Mouse (Mus musculus): ENCODE data around the gene Hipk2. TPM values are rescaled to one million over a fixed set of nuclear protein-coding genes. Genes with fewer than 3 reads are reported as not detected.
A peak's percentile ranks its signal among the peaks of the same experiment; 100 is the strongest.

Hipk2 gene
- polyA plus RNA-seq, 1 experiment from 2014 or later: 12.7 TPM

DNA sequence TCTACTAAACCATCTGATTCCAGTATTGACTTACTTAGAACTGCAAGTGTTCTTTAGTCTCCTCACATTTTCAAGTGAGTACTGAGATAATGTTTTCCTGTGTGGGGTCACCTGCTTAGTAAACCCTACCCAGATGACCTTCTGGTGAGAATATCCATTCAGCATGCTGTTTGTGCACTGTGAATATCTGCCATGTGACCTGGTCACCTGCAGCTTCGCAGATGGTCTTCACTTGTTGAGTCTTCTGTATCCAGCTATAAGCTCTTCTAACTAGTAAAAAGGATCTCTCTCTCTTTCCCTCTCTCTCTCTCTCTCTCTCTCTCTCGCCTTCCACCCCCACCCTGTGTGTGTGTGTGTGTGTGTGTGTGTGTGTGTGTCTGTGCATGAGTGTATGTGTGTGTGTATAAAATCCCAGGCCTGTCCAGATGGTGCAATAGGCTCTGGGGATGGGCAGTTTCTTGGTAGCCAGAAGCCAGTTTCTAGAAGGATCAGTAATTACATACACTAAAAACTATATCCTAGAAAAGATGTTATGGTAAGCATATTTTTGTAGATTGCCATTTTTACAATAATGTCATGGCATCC lies 99.9 kb downstream of the Hipk2 start:
- H3K27ac ChIP-seq (replicated peaks; ENCODE audit: low read depth, low read length): no peak overlapping the region
- H3K9me3 ChIP-seq (replicated peaks; ENCODE audit: control insufficient read depth, low read length): no peaks in the 10 kb centered on the region
- H3K9ac ChIP-seq (replicated peaks; ENCODE audit: low read length): no peak overlapping the region
- no peaks in the 10 kb centered on the region for H3K4me1 ChIP-seq (ENCODE audit: control insufficient read depth, insufficient read depth, low read length)
- no peak overlapping the region for H3K4me3 ChIP-seq (ENCODE audit: low read depth, low read length)
- no peak overlapping the region for H3K4me2 ChIP-seq (ENCODE audit: low read depth, low read length)
- ATAC-seq (replicated peaks; ENCODE audit: insufficient number of reproducible peaks, low FRiP score, low TSS enrichment, low read depth) (no peak), DNase-seq (ENCODE audit: low spot score) (no peak)
- H3K27me3 ChIP-seq (ENCODE audit: control insufficient read depth, insufficient read depth, low read length): no peaks in the 10 kb centered on the region
- H3K36me3 ChIP-seq (replicated peaks; ENCODE audit: control insufficient read depth, insufficient read depth, low read depth, low read length): no peaks in the 10 kb centered on the region
- 73% methylated on average over 2 of the region's 2 CpGs for WGBS

DNA sequence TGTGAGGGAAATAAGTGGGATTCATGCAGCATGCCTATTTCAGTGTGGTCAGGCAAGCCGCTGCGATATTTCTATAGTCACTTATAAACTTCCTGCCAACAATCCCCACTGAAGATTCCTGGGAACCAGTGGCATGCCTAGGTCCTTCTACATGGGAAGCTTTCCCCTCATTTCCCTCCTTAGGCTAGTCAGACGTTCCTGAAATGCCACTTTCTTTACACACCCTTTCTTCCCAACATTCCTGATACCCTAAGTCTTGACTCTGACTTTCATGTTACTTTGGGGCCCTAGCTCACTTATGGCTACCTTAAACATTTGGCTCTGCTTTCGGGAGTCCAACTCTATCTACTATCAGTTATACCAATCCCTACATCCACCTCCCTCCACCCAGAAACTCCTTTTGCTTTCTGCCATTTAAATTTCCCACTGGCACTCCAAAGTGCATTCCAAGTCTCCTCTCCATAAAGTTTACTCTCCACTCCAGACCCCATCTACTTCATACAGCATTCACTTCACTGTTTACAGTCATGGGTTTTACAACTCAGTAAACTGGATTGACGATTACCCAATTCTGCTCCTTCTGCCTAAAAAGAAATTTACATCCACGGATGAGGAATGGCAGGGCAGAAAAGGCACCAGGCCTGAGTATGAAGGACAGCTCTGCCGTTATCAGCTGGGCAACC lies 103.0 kb downstream of the Hipk2 start:
- WGBS: 88% methylated on average over 7 of the region's 7 CpGs
- ATAC-seq (replicated peaks; ENCODE audit: insufficient number of reproducible peaks, low FRiP score, low TSS enrichment, low read depth): no peak

DNA sequence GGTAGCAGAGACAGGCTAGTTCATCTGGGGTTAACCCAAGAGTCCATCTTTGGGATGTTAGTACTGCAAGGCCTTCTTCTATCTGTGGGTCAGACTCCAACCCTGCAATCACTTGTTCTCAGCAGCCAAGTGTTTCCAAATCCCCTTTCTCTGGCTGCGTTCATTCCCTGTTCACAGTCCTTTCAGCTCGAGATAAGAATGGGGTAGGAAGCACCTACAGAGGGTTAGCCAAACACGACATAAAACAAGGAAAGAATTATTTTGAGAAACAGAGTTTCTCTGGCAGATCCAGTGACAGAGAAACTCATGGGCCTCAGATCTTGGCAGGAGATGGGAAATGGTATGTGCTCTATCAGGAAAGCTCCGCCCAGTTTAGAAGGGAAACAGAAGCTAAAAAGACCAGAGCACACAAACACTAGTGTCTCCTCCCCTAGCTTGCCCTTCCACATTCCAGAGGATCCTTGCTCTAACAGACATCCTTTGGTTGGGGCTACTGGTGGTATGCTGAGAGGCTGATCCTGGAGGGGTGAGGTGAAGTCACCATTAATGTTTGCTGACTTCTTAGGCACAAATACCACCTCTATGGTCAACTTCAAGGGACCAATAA lies 104.8 kb downstream of the Hipk2 start:
- Histone ChIP-seq H3K27ac (replicated peaks; ENCODE audit: low read depth, low read length) (no peak overlapping the region), H3K36me3 (replicated peaks; ENCODE audit: control insufficient read depth, insufficient read depth, low read depth, low read length) (no peaks in the 10 kb centered on the region), H3K4me2 (ENCODE audit: low read depth, low read length) (no peak overlapping the region), H3K9me3 (replicated peaks; ENCODE audit: control insufficient read depth, low read length) (no peaks in the 10 kb centered on the region), H3K27me3 (ENCODE audit: control insufficient read depth, insufficient read depth, low read length) (no peaks in the 10 kb centered on the region), H3K4me3 (ENCODE audit: low read depth, low read length) (no peak overlapping the region), H3K4me1 (ENCODE audit: control insufficient read depth, insufficient read depth, low read length) (no peaks in the 10 kb centered on the region), H3K9ac (replicated peaks; ENCODE audit: low read length) (no peak overlapping the region)
- 65% methylated on average over 4 of the region's 4 CpGs for WGBS
- peak; percentile 28 for DNase-seq (ENCODE audit: low spot score)
- ATAC-seq (replicated peaks; ENCODE audit: insufficient number of reproducible peaks, low FRiP score, low TSS enrichment, low read depth): no peak

More for the DNA sequence above, 103.0 kb downstream of the Hipk2 start:
- Histone ChIP-seq H3K27me3 (ENCODE audit: control insufficient read depth, insufficient read depth, low read length) (no peaks in the 10 kb centered on the region), H3K9ac (replicated peaks; ENCODE audit: low read length) (no peak overlapping the region), H3K4me1 (ENCODE audit: control insufficient read depth, insufficient read depth, low read length) (no peaks in the 10 kb centered on the region), H3K27ac (replicated peaks; ENCODE audit: low read depth, low read length) (no peak overlapping the region), H3K4me3 (ENCODE audit: low read depth, low read length) (no peak overlapping the region), H3K36me3 (replicated peaks; ENCODE audit: control insufficient read depth, insufficient read depth, low read depth, low read length) (no peaks in the 10 kb centered on the region), H3K4me2 (ENCODE audit: low read depth, low read length) (no peak overlapping the region), H3K9me3 (replicated peaks; ENCODE audit: control insufficient read depth, low read length) (no peaks in the 10 kb centered on the region)
- no peak for DNase-seq (ENCODE audit: low spot score)

DNA sequence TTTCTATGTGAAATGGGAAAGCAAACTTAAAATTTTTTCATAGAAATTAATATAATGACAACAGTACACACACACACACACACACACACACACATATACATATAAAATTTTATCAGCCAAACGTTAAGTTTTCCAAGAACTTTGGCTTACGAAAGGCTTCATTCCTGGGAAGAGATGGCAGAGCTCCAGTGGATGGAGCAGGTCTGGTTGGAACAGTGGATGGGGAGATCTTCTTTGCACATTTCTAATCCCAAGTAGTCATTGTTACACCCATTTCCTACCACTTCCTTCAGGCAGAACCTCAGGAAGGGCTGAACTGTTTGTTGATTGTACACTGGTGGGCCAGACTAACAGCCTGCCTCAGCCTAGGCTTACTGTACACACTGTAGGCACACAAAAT lies 106.3 kb downstream of the Hipk2 start:
- H3K36me3 ChIP-seq (replicated peaks; ENCODE audit: control insufficient read depth, insufficient read depth, low read depth, low read length): no peaks in the 10 kb centered on the region
- H3K4me2 ChIP-seq (ENCODE audit: low read depth, low read length): no peak overlapping the region
- ATAC-seq (replicated peaks; ENCODE audit: insufficient number of reproducible peaks, low FRiP score, low TSS enrichment, low read depth): no peak
- H3K9me3 ChIP-seq (replicated peaks; ENCODE audit: control insufficient read depth, low read length): no peaks in the 10 kb centered on the region
- no peak overlapping the region for H3K27ac ChIP-seq (replicated peaks; ENCODE audit: low read depth, low read length)
- WGBS: 94% methylated on average over 2 of the region's 2 CpGs
- H3K4me1 ChIP-seq (ENCODE audit: control insufficient read depth, insufficient read depth, low read length): no peaks in the 10 kb centered on the region
- no peak for DNase-seq (ENCODE audit: low spot score)
- H3K4me3 ChIP-seq (ENCODE audit: low read depth, low read length): no peak overlapping the region
- no peaks in the 10 kb centered on the region for H3K27me3 ChIP-seq (ENCODE audit: control insufficient read depth, insufficient read depth, low read length)
- H3K9ac ChIP-seq (replicated peaks; ENCODE audit: low read length): no peak overlapping the region

DNA sequence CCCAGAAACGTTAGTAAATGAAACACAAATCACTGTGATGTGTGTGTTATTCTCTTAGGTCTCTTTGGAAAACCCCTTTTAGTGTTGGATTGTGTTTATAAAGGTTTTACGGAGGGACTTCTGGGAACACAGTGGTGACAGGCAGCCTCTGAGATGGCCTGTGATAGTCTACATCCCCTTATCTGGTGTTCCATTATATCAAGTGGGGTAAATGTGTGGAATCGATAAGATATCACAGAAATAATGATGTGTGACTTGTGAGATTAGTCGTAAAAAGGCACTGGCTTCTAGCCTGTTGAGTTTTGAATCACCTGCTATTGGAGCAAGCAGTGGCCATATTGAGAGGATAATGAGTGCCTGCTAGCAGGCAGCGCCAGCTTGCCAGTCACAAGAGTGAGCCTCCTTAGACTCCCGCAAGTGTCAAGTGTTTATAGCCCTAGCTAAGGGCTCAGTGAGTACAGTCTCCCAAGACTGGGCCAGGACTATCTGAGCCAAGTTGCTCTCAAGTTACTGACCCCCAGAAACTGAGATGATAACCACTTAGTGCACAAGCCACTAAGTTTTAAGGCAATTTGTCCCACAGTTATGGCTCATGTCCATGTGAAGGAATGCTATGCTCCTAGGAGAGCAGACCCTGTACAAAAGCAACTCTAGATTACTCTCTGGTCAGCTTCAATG lies 113.2 kb downstream of the Hipk2 start:
- H3K4me1 ChIP-seq (ENCODE audit: control insufficient read depth, insufficient read depth, low read length): no peaks in the 10 kb centered on the region
- H3K27me3 ChIP-seq (ENCODE audit: control insufficient read depth, insufficient read depth, low read length): no peaks in the 10 kb centered on the region
- 85% methylated on average over 6 of the region's 6 CpGs for WGBS
- no peak for DNase-seq (ENCODE audit: low spot score)
- no peak for ATAC-seq (replicated peaks; ENCODE audit: insufficient number of reproducible peaks, low FRiP score, low TSS enrichment, low read depth)
- H3K9me3 ChIP-seq (replicated peaks; ENCODE audit: control insufficient read depth, low read length): no peaks in the 10 kb centered on the region
- no peaks in the 10 kb centered on the region for H3K36me3 ChIP-seq (replicated peaks; ENCODE audit: control insufficient read depth, insufficient read depth, low read depth, low read length)
- H3K4me3 ChIP-seq (ENCODE audit: low read depth, low read length): no peak overlapping the region
- no peak overlapping the region for H3K27ac ChIP-seq (replicated peaks; ENCODE audit: low read depth, low read length)
- H3K4me2 ChIP-seq (ENCODE audit: low read depth, low read length): no peak overlapping the region
- no peak overlapping the region for H3K9ac ChIP-seq (replicated peaks; ENCODE audit: low read length)

DNA sequence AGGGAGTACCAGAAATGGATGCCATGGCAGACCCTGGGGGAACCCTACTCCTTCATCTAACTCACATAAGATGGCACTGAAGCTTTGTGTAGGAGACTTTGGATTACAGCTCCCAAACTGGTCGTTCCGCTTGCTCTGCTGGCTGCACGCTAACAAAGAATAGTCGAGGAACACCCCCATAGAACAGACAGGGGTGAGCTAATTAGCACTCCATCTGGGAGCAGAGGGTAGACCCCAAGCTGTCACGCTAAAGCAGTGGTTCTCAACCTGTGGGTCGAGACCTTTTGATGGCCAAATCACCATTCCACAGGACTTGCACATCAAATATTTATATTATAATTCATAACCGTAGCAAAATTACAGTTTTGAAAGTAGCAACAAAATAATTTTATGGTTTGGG lies 114.0 kb downstream of the Hipk2 start:
- Histone ChIP-seq H3K4me1 (ENCODE audit: control insufficient read depth, insufficient read depth, low read length) (no peaks in the 10 kb centered on the region), H3K27me3 (ENCODE audit: control insufficient read depth, insufficient read depth, low read length) (no peaks in the 10 kb centered on the region), H3K4me2 (ENCODE audit: low read depth, low read length) (no peak overlapping the region), H3K9me3 (replicated peaks; ENCODE audit: control insufficient read depth, low read length) (no peaks in the 10 kb centered on the region), H3K36me3 (replicated peaks; ENCODE audit: control insufficient read depth, insufficient read depth, low read depth, low read length) (no peaks in the 10 kb centered on the region), H3K4me3 (ENCODE audit: low read depth, low read length) (no peak overlapping the region), H3K27ac (replicated peaks; ENCODE audit: low read depth, low read length) (no peak overlapping the region), H3K9ac (replicated peaks; ENCODE audit: low read length) (no peak overlapping the region)
- no peak for DNase-seq (ENCODE audit: low spot score)
- ATAC-seq (replicated peaks; ENCODE audit: insufficient number of reproducible peaks, low FRiP score, low TSS enrichment, low read depth): no peak
- WGBS: 79% methylated on average over 7 of the region's 7 CpGs

DNA sequence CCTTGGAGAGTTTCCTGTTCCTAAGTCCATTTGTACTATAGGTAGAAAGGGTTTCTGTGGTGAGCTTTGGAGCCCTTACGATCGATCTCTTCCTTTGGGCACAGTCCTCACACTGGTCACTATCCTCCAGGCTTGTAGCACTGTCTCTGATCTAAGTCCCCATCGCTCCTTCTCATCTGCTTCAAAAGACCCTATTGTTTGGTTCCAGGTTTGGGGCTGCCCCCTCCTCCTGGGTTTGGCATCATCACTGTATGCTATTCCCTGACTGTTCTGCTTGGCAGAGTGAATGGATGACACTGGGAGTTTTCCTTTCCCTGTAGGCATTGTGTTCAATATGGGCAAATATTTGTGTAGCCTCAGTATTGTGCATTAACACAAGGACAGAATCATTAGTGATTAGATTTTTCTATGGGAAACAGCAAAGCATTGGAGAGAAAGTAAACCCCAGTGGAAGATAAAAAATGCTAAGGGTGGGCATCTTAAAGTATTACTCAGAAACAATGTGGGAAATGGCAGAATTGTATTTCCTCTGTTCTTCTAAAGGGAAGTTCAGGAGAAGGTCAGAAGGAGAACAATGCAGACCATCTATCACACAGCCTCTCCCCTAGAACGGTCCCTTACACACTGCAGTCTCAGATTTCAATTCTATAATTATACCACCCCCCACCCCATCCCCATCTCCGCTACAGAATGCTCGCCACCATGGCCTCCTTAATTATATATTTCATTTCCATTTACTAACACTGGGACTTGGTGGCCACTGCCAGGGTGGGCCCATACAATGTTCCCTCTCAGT lies 114.9 kb downstream of the Hipk2 start:
- Histone ChIP-seq H3K4me1 (ENCODE audit: control insufficient read depth, insufficient read depth, low read length) (no peaks in the 10 kb centered on the region), H3K4me2 (ENCODE audit: low read depth, low read length) (no peak overlapping the region), H3K36me3 (replicated peaks; ENCODE audit: control insufficient read depth, insufficient read depth, low read depth, low read length) (no peaks in the 10 kb centered on the region), H3K9ac (replicated peaks; ENCODE audit: low read length) (no peak overlapping the region), H3K27ac (replicated peaks; ENCODE audit: low read depth, low read length) (no peak overlapping the region), H3K27me3 (ENCODE audit: control insufficient read depth, insufficient read depth, low read length) (no peaks in the 10 kb centered on the region), H3K4me3 (ENCODE audit: low read depth, low read length) (no peak overlapping the region), H3K9me3 (replicated peaks; ENCODE audit: control insufficient read depth, low read length) (no peaks in the 10 kb centered on the region)
- 49% methylated on average over 6 of the region's 6 CpGs for WGBS
- ATAC-seq (replicated peaks; ENCODE audit: insufficient number of reproducible peaks, low FRiP score, low TSS enrichment, low read depth): no peak
- no peak for DNase-seq (ENCODE audit: low spot score)

All from embryonic facial prominence, embryonic 11.5 days (tissue).